Mouse (Mus musculus): ENCODE data around the gene Myh14. TPM values are rescaled to one million over a fixed set of nuclear protein-coding genes. Genes with fewer than 3 reads are reported as not detected.

Myh14 gene
- total and polyA plus RNA-seq, 3 experiments, result 0.09 to 1.5 (median 0.60) TPM

Other genes starting within 250 kb of the Myh14 start
Only the 20 nearest of the 23 such genes appear.
- not detected in 2 replicates for gene Aspdh, start 205.5 kb downstream of the Myh14 start, total RNA-seq (2012; rRNA removed)
- not detected in 2 replicates for gene Aspdh, start 205.5 kb downstream of the Myh14 start, total RNA-seq (2014; rRNA removed)
- gene Aspdh, start 205.5 kb downstream of the Myh14 start, polyA plus RNA-seq (2012; ENCODE audit: insufficient read length, low read depth), result not detected in 2 replicates
- gene Josd2, start 202.9 kb downstream of the Myh14 start, total RNA-seq (2012; rRNA removed), result 53.0 and 57.7 TPM in 2 replicates
- 23.4 and 33.9 TPM in 2 replicates for gene Josd2, start 202.9 kb downstream of the Myh14 start, total RNA-seq (2014; rRNA removed)
- gene Josd2, start 202.9 kb downstream of the Myh14 start, polyA plus RNA-seq (2012; ENCODE audit: insufficient read length, low read depth), result 45.9 and 54.8 TPM in 2 replicates
- 25.9 and 32.4 TPM in 2 replicates for gene Emc10, start 174.3 kb downstream of the Myh14 start, total RNA-seq (2012; rRNA removed)
- 14.1 and 14.4 TPM in 2 replicates for gene Emc10, start 174.3 kb downstream of the Myh14 start, total RNA-seq (2014; rRNA removed)
- gene Emc10, start 174.3 kb downstream of the Myh14 start, polyA plus RNA-seq (2012; ENCODE audit: insufficient read length, low read depth), result 42.7 and 49.1 TPM in 2 replicates
- 1.2 and 1.3 TPM in 2 replicates for gene Fam71e1, start 174.3 kb downstream of the Myh14 start, total RNA-seq (2012; rRNA removed)
- gene Fam71e1, start 174.3 kb downstream of the Myh14 start, total RNA-seq (2014; rRNA removed), result not detected in 2 replicates
- gene Fam71e1, start 174.3 kb downstream of the Myh14 start, polyA plus RNA-seq (2012; ENCODE audit: insufficient read length, low read depth), result 0.33 and 0.39 TPM in 2 replicates
- gene Mybpc2, start 146.2 kb downstream of the Myh14 start, total RNA-seq (2012; rRNA removed), result 3.0 and 5.0 TPM in 2 replicates
- 2.0 TPM in 2 replicates for gene Mybpc2, start 146.2 kb downstream of the Myh14 start, total RNA-seq (2014; rRNA removed)
- 8.3 and 8.6 TPM in 2 replicates for gene Mybpc2, start 146.2 kb downstream of the Myh14 start, polyA plus RNA-seq (2012; ENCODE audit: insufficient read length, low read depth)
- gene Spib, start 138.8 kb downstream of the Myh14 start, total RNA-seq (2012; rRNA removed), result 135 and 200 TPM in 2 replicates
- 162 and 194 TPM in 2 replicates for gene Spib, start 138.8 kb downstream of the Myh14 start, total RNA-seq (2014; rRNA removed)
- gene Spib, start 138.8 kb downstream of the Myh14 start, polyA plus RNA-seq (2012; ENCODE audit: insufficient read length, low read depth), result 279 and 336 TPM in 2 replicates
- gene Pold1, start 122.0 kb downstream of the Myh14 start, total RNA-seq (2012; rRNA removed), result 103 and 131 TPM in 2 replicates
- gene Pold1, start 122.0 kb downstream of the Myh14 start, total RNA-seq (2014; rRNA removed), result 44.2 and 49.3 TPM in 2 replicates
- 61.4 and 67.6 TPM in 2 replicates for gene Pold1, start 122.0 kb downstream of the Myh14 start, polyA plus RNA-seq (2012; ENCODE audit: insufficient read length, low read depth)
- 36.8 and 50.0 TPM in 2 replicates for gene Nr1h2, start 116.9 kb downstream of the Myh14 start, total RNA-seq (2012; rRNA removed)
- gene Nr1h2, start 116.9 kb downstream of the Myh14 start, total RNA-seq (2014; rRNA removed), result 13.9 and 14.2 TPM in 2 replicates
- 40.5 and 43.8 TPM in 2 replicates for gene Nr1h2, start 116.9 kb downstream of the Myh14 start, polyA plus RNA-seq (2012; ENCODE audit: insufficient read length, low read depth)
- gene Napsa, start 98.5 kb downstream of the Myh14 start, total RNA-seq (2012; rRNA removed), result 194 and 200 TPM in 2 replicates
- gene Napsa, start 98.5 kb downstream of the Myh14 start, total RNA-seq (2014; rRNA removed), result 133 and 175 TPM in 2 replicates
- gene Napsa, start 98.5 kb downstream of the Myh14 start, polyA plus RNA-seq (2012; ENCODE audit: insufficient read length, low read depth), result 239 and 253 TPM in 2 replicates
- 1.4 and 1.7 TPM in 2 replicates for gene Kcnc3, start 80.2 kb downstream of the Myh14 start, total RNA-seq (2012; rRNA removed)
- 0.18 and 0.31 TPM in 2 replicates for gene Kcnc3, start 80.2 kb downstream of the Myh14 start, total RNA-seq (2014; rRNA removed)
- 3.4 and 5.6 TPM in 2 replicates for gene Kcnc3, start 80.2 kb downstream of the Myh14 start, polyA plus RNA-seq (2012; ENCODE audit: insufficient read length, low read depth)
- gene Izumo2, start 37.9 kb upstream of the Myh14 start, total RNA-seq (2012; rRNA removed), result not detected in 2 replicates
- gene Izumo2, start 37.9 kb upstream of the Myh14 start, total RNA-seq (2014; rRNA removed), result not detected in 2 replicates
- not detected in 2 replicates for gene Izumo2, start 37.9 kb upstream of the Myh14 start, polyA plus RNA-seq (2012; ENCODE audit: insufficient read length, low read depth)
- 27.6 and 30.0 TPM in 2 replicates for gene Vrk3, start 77.6 kb upstream of the Myh14 start, total RNA-seq (2012; rRNA removed)
- 29.5 and 34.2 TPM in 2 replicates for gene Vrk3, start 77.6 kb upstream of the Myh14 start, total RNA-seq (2014; rRNA removed)
- 42.3 and 50.4 TPM in 2 replicates for gene Vrk3, start 77.6 kb upstream of the Myh14 start, polyA plus RNA-seq (2012; ENCODE audit: insufficient read length, low read depth)
- gene Zfp473, start 80.2 kb upstream of the Myh14 start, total RNA-seq (2012; rRNA removed), result 9.3 and 9.6 TPM in 2 replicates
- 10.0 and 10.5 TPM in 2 replicates for gene Zfp473, start 80.2 kb upstream of the Myh14 start, total RNA-seq (2014; rRNA removed)
- 6.8 and 8.7 TPM in 2 replicates for gene Zfp473, start 80.2 kb upstream of the Myh14 start, polyA plus RNA-seq (2012; ENCODE audit: insufficient read length, low read depth)
- gene Nup62, start 145.2 kb upstream of the Myh14 start, total RNA-seq (2012; rRNA removed), result 93.2 and 101 TPM in 2 replicates
- gene Nup62, start 145.2 kb upstream of the Myh14 start, total RNA-seq (2014; rRNA removed), result 84.1 and 93.3 TPM in 2 replicates
- gene Nup62, start 145.2 kb upstream of the Myh14 start, polyA plus RNA-seq (2012; ENCODE audit: insufficient read length, low read depth), result 146 and 151 TPM in 2 replicates
- gene Il4i1, start 145.5 kb upstream of the Myh14 start, total RNA-seq (2012; rRNA removed), result 42.2 and 57.5 TPM in 2 replicates
- gene Il4i1, start 145.5 kb upstream of the Myh14 start, total RNA-seq (2014; rRNA removed), result 11.8 and 17.6 TPM in 2 replicates
- gene Il4i1, start 145.5 kb upstream of the Myh14 start, polyA plus RNA-seq (2012; ENCODE audit: insufficient read length, low read depth), result 49.2 and 58.2 TPM in 2 replicates
- gene Atf5, start 145.8 kb upstream of the Myh14 start, total RNA-seq (2012; rRNA removed), result 34.0 and 71.1 TPM in 2 replicates
- 12.0 and 13.4 TPM in 2 replicates for gene Atf5, start 145.8 kb upstream of the Myh14 start, total RNA-seq (2014; rRNA removed)
- gene Atf5, start 145.8 kb upstream of the Myh14 start, polyA plus RNA-seq (2012; ENCODE audit: insufficient read length, low read depth), result 82.3 and 84.5 TPM in 2 replicates
- 21.7 and 24.2 TPM in 2 replicates for gene Akt1s1, start 178.1 kb upstream of the Myh14 start, total RNA-seq (2012; rRNA removed)
- 8.5 and 9.5 TPM in 2 replicates for gene Akt1s1, start 178.1 kb upstream of the Myh14 start, total RNA-seq (2014; rRNA removed)
- gene Akt1s1, start 178.1 kb upstream of the Myh14 start, polyA plus RNA-seq (2012; ENCODE audit: insufficient read length, low read depth), result 23.3 and 23.4 TPM in 2 replicates
- 32.4 and 40.5 TPM in 2 replicates for gene Tbc1d17, start 178.2 kb upstream of the Myh14 start, total RNA-seq (2012; rRNA removed)
- gene Tbc1d17, start 178.2 kb upstream of the Myh14 start, total RNA-seq (2014; rRNA removed), result 31.9 and 35.5 TPM in 2 replicates
- 38.5 and 41.9 TPM in 2 replicates for gene Tbc1d17, start 178.2 kb upstream of the Myh14 start, polyA plus RNA-seq (2012; ENCODE audit: insufficient read length, low read depth)
- 35.9 and 41.6 TPM in 2 replicates for gene Pnkp, start 186.3 kb upstream of the Myh14 start, total RNA-seq (2012; rRNA removed)
- gene Pnkp, start 186.3 kb upstream of the Myh14 start, total RNA-seq (2014; rRNA removed), result 14.8 and 15.3 TPM in 2 replicates
- 20.7 and 22.2 TPM in 2 replicates for gene Pnkp, start 186.3 kb upstream of the Myh14 start, polyA plus RNA-seq (2012; ENCODE audit: insufficient read length, low read depth)
- gene Ptov1, start 198.9 kb upstream of the Myh14 start, total RNA-seq (2012; rRNA removed), result 11.5 and 16.8 TPM in 2 replicates
- gene Ptov1, start 198.9 kb upstream of the Myh14 start, total RNA-seq (2014; rRNA removed), result 5.7 and 7.8 TPM in 2 replicates
- 15.5 and 21.0 TPM in 2 replicates for gene Ptov1, start 198.9 kb upstream of the Myh14 start, polyA plus RNA-seq (2012; ENCODE audit: insufficient read length, low read depth)

Measured in CH12.LX (cell line).